Mouse (Mus musculus) cerebellum, adult 2 months (tissue): Measurements from ENCODE around the gene Sox5.

Experiments used
- CTCF ChIP-seq: fragments of 200-500 bp; IDR thresholded peaks from 2 replicates; pipeline ENCODE4 v1.5.1; 2011; ENCODE audit warnings: low read depth, mild to moderate bottlenecking, control low read depth, low read length, moderate library complexity, borderline replicate concordance; ENCODE audit not compliant: insufficient read depth
- POLR2A ChIP-seq: fragments of 200-500 bp; IDR thresholded peaks from 2 replicates; pipeline ENCODE4 v1.6.1; 2011; ENCODE audit warnings: low read length, control low read depth, borderline replicate concordance; ENCODE audit not compliant: insufficient read depth

GRCm38 (mm10) chr6:144154892-144155424 lies 626.8 kb downstream of the Sox5 start:
- TF ChIP-seq POLR2A (no peak), CTCF (no peak)
